Mouse (Mus musculus): ENCODE results near the gene Gm49721.
"Not testable (repeated sequence)": the region's sequence is repeated elsewhere in the genome, so short reads cannot be mapped to it uniquely, and the experiment has no call there.

Gm49721 gene

DNA sequence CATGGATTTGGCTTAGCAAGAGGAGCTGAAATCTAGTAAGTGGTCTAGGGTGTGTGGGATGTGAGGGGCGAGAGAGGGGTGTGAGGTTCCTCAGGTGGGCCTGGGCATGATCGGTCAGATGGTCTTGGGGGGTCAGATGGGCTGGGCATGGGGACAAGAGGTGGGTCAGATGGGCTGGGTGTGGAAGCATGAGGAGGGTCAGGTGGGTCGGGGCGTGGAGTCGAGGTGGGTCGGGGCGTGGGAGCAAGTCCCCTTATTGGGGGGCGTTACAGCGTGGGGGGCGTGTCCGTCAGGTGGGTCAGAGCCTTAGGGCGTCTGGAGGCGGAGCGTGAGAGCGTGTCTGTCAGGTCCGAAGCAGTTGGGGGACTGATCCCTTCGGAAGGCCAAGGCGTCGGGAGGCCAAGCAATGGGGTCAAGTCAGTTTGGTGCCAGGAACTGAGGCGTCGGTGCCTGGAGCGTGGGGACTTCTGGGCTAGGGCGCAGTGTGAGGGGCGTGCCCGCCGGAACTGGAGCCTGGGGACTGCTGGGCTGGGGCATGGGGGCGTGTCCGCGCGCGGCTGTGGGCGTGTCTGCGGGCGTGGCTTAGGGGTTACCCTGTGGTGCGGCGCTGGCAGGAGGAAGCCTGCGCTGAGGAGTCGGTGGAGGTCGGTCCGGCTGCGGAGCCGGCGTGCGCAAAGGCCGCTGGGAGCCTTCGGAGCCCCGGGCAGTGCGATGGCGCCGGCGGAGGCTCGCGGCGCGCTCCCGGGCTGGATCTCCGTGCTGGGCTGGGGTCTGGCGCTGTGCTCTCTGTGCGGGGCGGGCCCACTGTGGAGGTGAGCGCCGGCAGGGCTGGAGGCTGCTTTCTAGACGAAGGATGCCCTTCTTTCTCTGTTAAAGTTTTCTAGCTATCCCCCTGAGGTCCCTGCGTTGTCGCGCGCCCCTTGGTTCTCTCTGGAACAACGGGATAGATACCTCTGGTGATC is at the start of gene Gm49721:
Gm49721 (plus strand) TSS at position 618 of the 962 bp plus-strand sequence.
- DNase-seq = peak; percentile 27

DNA sequence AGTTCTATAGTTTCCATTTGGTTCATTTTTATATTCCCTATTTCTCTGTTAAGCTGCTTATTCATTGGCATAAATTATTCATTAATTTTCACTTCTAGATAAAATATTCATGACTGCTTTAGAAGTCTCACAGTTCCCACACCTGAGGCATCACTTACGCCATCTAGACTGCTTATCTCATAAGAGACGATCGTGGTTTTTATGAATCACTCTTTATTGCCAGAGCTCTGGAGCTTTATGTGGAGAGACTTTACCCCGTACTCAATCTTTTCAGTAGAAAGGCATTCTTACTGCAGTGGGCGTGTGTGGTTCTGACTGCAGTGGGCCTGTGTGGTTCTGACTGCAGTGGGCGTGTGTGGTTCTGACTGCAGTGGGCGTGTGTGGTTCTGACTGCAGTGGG is 47.1 kb upstream of the Gm49721 start:
- DNase-seq = not testable (repeated sequence)

DNA sequence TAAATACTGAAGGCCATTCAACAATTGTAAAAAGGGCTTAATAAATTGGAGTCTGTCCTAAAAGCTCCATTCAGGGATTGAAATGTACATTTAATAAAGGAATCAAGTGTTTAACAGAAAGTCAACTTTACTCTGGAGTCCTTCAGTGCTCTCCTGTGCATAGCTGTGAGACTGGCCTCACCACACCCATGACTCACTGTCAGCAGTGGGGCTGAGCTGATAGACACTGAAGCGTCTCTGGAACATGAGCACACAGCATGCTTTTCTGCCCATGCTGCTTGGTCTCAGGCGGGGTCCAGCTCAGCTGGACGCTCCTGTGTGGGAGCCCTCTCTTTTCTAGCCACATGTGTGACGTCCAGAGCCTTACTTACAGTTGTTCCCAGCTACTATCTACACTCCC is 36.1 kb upstream of the Gm49721 start:
- DNase-seq = not testable (repeated sequence)

DNA sequence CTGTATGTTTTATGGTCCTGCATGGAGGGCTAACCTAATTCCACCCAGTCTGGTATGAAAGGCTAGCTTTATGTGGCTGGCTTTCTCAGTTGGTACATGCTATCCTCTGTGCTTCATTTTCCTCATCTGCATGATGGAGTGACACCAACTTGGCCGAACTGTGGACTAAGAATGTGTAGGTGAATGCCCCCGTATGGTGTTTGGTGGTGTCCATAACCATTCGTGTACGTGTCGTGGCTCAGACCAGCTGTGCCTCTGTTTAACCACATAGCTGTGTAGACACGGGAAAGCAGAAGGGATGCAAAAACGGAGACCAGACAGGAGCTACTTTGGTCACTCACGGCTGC is 31.1 kb upstream of the Gm49721 start:
- not testable (repeated sequence) for DNase-seq

DNA sequence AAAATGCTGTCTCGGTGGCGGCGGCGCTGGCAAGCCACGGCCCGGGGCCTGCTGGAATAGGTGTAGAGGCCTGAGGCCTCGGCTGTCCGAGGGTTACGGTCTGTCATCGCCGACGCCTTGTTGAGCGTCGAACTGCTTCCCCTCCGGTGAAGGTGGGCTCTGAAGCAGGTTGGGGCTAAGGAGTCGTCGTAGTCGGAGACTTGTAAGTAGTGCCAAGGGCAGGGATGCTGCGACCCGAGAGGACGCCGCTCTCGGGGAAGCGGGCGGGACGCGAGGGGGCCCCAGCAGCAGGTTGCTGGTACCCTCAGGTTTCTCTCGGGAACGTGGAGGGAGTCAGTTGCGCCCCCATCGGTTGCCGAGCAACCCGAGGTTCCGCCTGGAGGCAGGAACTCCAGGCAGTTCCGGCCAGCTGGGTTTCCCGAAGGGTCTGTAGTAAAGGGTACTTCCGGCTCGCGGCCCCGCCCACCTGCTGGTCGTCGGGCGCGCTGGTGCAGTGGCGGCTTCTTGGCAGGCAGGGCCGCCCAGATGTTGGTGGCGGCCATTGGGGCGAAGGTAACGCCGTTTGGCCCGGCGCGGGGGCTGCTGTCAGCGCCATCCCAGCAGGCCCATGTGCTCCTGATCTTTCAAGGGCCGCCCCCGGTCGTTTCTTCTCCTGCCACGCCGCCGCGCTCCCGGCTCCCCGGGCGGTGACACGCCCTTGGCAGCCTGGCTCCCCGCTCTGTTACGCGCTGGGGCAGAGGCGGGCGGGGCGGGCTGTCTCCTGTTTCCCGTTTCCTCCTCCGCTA is 30.5 kb upstream of the Gm49721 start, which contains the start of gene Rsph3b:
Rsph3b (minus strand) TSS at position 699 of the 785 bp plus-strand sequence.
- peak; percentile 81 for DNase-seq

DNA sequence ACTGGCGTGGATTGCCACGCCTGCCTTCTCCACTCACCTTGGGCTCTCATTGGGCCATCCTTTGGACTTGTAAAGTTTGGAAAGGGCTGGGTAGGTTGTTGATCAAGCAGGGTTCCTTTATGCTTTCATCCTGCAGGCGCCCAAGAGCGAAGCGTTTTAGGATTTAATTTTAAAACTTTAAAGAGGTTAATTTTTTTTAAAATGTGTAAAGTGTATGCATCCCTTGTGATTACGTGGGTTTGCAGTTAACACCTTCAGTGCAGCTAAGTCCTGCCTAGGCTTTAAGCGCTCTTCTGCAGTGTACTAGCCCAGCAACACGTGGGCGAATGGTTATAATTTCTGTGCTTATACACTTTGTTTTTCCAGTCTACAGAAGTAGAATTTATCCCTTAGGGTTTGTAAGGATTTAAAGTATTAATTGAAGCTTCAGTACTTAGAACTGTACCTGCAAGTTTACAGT is 29.9 kb upstream of the Gm49721 start:
- DNase-seq = not testable (repeated sequence)

DNA sequence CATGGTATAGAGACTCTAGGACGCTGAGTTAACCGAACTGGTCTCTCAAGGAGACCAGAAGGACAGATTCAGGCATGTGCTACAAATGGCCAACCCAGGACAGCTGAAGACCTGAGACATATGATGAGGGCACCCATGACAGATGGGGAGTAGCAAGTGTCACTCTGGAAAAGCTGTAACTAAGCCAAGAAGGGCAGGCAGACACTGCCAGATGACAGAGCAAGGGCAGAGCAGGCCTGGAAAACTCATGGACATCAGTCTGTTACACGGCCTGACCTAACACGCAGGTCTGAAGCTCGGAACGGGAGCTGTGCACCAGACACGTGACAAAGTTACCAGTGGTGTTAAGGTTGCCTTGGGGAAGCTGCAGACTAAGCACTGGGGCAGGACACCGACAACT is 19.8 kb upstream of the Gm49721 start:
- DNase-seq = not testable (repeated sequence)

DNA sequence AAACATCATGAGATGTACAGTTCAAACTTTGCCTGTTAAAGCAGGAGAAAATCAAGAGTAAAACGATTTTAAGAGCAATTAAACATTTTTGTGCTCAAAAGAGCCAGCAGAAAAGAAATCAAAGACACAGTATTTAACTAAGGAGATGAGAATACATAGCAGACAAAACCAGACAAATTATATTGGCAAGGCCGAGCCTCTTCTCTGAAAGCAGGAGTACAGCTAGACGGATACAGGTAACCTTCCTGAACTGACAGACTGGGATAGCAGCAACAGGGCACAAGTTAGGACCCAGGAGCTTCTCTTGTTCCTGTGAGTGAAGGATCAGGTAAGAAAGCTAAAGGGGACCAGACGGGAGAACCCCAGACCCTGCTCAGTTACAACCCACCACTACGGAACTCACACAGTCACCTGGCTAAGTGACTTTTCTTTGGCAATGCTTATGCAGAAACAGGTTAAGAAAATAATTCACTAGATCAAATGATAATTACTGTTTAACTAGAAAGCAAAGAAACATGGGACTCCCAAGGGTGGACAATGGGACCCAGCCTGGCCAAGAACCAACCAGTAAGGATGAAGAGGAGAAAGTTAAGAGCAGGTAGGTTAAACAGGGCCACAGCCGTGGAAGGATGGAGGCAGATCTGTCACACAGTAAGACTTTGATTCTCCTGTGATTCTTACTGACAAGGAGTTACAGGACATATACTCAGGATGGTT is 19.0 kb upstream of the Gm49721 start:
- DNase-seq = not testable (repeated sequence)

DNA sequence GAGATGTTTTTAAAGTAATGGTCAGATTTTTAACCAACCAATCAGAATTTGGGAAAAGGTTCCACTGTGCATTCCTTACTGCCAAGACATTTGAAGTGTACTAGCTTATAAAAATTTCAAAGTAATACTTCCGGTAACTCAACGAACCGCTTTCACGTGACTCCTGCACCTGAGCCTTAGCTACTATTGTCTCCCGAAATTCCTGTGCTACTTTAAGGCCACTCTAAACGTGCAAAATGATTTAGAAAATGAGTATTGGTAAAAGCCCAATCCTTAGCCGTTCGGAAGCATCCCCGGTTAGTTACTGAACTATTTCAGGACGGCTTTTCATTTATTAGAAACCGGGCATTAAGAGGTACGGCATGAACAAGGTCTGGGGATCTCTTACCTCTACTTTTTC is 18.4 kb upstream of the Gm49721 start:
- not testable (repeated sequence) for DNase-seq

DNA sequence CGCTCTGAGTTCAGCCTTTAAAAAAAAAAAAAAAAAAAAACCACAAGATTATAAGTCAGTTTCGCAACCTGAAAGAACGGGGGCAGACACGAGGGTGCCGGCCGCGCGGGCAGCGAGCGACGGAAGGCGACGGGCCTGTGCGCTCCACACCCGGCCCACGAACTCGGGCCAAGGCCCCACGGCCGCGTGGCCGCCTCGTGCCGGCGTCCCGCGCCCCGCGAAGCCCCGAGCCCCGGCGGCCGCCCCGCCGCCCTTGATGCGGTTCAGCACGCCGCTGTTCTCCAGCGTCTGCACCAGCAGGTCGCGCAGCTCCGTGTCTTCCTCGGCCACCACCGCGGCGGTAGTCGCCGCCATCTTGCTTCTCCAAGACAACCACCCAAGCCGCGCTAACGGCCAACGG is 17.9 kb upstream of the Gm49721 start, which contains the start of gene Tagap1:
Tagap1 (minus strand) TSS at position 381 of the 400 bp plus-strand sequence.
- DNase-seq = peak; percentile 20

DNA sequence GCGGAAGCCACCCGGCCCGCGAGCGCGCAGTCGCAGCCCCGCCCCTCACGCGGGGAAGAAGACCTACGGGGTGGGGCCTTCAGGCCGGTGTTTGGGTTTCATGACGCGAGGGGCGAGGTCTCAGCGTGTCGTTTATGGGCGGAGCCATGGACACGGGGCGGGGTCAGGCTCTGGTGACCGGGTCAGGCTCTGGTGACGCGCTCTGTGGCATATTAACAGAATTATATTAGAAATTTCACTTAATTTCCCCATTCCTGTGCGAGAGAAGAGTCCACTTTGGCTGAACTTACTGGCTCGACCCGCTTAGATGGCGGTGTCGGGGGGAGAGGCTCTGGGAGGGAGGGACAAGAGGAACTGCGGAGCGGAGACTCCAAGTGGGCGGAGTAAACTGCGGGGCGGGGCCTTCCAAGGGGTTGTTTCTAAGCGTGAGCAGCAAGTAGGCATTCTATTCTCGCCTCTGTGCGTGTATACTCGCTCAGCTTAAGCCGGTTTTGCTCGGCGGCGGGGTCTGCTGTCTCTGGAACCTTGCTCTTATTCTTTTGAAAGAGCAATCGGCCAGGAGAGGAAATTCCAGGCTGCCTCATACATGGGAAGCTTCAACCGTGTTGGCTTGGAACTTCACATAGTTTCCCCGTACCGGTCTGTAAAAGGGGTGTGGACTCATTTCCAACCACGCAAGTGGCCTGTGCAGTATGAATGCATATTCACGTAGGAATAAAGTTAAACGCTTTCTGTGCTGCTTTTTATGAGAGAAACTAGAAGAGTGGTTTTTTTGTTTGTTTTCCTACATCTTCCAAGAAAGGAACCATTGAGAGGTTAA is 17.3 kb upstream of the Gm49721 start:
- not testable (repeated sequence) for DNase-seq

DNA sequence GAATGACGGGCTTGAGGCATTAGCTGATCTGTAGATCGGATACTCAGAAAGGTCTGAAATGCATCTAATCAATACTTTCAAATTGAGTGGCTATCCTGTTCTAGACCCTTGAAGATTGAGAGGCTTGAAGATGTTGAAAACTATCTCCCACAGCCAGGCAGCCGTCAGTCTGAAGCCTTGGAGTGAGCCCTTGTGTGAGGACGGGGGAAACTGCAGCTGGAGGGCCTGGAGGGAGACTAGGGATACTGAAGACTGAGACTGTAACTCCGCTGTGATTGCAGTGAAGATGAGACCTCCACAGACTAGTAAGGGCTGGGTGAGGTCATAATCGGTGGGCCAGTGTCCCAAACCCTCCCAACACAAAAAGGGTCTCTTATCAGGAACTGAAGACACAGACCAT is 16.4 kb upstream of the Gm49721 start:
- DNase-seq = not testable (repeated sequence)

DNA sequence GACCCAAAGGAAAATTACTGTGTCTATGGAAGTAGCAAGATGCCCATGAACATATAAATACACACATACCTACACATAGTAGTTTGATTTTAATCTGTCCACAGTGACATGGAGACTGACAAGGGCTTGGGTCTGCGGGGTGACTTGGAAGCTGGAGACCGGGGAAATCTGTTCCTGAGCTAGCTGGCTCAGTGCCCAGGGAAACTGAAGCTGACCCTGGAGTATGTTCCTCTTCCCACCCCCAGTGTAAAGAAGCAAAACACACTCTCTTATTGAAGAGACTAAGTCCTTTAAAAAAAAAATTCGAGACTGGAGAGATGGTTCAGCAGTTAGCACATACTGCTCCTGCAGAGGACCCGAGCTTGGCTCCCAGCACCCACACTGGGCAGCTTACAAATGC is 15.8 kb upstream of the Gm49721 start:
- not testable (repeated sequence) for DNase-seq

DNA sequence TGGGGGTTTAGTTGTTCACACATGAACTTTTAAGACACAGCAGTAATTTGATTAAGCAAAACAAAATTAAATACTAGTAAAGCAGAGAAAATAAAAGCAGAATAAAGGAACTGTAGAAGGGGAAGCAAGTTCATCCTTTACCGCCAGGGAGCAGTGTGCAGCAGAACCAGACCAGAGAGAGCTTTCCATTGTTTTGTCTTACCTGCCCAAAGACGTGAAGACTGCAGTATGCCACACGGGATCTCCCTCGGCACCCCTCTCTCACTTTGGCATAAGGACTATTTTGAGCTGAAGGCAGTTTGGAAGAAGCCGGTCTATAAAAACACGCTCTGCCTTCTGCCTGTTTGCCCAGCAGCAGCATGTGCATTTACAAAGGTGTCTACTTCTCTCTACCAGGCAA is 13.3 kb upstream of the Gm49721 start:
- not testable (repeated sequence) for DNase-seq

DNA sequence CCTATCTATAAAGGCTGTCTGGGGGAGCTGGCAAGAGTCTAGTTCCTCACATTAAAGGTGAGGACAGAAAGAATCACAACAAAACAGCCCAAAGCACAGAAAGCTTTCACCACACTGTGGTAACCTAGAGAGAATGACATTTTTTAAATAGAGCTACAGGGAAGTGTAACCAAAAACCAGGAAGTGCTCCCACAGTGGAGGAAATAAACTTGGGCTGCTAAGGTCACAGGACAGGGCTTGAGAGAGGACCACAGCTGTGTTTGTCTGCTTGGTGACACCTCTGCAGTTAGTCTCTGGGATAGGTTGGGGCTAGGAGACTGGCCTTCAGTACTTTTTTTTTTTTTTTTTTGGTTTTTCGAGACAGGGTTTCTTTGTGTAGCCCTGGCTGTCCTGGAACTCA is 11.0 kb upstream of the Gm49721 start:
- DNase-seq = not testable (repeated sequence)

DNA sequence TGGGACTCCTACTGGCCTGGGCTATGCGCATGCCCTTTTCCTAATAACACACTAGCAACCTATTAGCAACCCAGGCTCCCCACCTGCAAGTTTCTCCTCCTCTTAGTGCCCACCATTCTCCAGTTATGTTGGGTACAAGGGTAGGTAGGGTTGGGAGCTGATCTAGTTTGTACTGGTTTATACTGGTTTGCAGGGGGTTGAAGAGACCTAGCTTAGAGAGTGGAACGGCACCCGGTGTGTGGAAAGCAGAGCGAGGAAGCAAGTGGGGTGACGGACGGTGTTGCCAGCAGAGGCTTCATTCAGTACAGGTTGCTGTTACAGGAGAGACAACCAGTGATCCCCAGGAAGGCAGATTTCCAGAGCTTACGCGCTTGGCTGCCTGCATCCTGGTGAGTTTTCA is 8.4 kb upstream of the Gm49721 start, which contains the start of gene Rnaset2b:
Rnaset2b (plus strand) TSS at position 301 of the 400 bp plus-strand sequence.
- DNase-seq = not testable (repeated sequence)

DNA sequence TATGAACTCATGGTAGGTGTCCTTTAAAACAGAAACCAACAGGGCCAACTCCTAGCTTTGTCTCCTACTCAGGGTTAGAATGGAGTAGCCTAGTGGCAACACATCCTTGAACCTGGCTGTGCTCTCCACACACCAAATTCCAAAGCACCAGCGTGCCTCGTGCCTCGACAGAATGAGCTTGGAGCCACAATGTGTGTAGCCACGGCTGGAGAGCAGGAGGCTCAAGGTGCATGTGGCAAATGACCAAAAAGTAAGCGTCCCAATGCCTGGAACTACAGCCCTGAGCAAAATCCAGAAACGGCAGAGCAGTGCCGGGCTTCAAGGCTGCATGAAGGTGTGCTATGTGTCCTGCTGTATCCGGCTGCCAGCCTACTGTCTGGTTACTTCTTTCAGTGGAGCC is 7.5 kb upstream of the Gm49721 start:
- not testable (repeated sequence) for DNase-seq

DNA sequence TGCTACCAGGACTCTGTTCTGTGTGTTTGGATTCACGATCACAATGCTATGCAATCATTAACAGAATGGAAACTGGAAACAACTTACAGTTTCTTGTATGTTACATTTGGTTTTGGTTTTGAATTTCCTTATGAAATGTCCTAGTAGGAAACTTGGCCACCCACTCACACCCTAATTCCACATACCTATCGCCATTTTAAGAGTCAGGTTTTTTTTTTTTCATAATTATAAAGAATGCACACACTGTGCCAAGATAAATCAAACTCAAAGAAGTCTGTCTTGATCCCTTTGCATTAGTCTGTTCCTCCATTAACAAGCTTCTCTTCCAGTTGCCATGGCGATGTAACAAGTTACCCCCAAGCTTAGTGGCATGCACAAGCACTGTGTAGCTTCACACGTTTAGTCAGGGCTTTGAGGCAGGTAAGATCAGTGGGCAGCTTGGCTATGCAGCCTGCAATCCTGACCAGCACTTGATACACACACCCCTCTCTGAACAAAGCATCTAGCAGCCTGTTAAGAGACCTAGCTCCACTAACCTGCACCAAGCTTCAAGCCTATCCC is 5.8 kb upstream of the Gm49721 start:
- not testable (repeated sequence) for DNase-seq

DNA sequence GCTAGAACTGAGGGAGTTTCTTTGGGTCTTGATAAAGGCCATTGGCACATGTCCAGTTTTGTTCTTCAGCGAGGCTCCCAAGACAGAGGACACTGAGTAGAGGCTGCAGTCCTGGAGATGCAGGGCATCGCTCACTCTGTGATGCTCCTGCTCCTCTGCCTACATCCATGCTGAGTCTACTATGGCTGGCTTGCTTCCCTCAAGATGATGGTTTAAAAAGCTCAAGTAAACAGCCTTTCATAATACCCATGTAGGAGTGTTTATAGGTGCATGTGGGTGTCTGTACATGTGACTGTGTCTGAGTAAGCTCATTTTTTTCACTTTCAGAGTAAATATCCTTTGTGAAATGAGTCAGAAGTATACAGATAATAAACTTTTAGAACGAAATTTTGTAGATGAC is 3.7 kb upstream of the Gm49721 start:
- not testable (repeated sequence) for DNase-seq

DNA sequence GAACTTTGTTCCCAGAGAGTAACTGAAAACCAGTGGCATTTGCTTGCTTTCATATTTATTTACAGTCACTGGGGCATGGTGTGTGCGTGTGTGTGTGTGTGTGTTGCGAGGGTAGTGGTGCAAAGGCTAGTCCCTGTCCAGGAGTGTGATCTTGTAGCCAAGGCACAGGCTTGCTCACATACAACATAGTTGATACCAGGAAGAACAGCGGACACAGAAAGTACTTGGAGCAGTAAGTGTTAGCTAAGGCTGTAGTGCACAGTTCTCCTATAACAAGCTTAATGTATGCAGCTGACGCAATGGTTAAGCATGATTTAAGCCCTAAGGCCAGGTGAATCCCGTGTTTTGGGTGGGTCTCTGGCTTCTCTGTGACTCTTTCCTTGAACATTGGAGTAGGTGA is 676 bp downstream of the Gm49721 start:
- not testable (repeated sequence) for DNase-seq

DNA sequence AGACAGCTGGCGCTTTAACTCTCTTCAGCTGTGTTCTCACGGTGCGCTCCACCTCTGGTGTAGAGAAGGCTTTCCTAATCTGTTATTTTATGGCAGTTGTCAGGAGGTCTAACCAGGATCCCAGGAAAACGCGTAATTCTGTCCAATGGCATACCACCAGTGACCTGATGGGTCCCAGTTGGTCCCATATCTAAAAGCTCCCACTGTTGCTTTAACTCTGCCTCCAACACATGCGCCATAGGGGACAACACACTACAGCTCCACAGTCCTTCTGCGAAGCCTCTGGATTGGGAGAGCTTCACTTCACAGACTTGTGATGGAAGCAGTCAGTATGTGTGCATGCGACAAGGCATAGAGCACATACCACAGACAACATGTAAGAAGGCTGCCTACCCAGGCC is 1.4 kb downstream of the Gm49721 start:
- DNase-seq = not testable (repeated sequence)

All from liver (tissue).